Mouse (Mus musculus): ENCODE data around the gene Anp32a. TPM values are rescaled to one million over a fixed set of nuclear protein-coding genes. Genes with fewer than 3 reads are reported as not detected.

Anp32a gene
- total RNA-seq, 2 experiments from 2014 or later = 85.7 to 96.6 TPM

GRCm38 (mm10) chr9:62407357-62408146 lies 66.5 kb downstream of the Anp32a start:
- no peak for DNase-seq

GRCm38 (mm10) chr9:62418742-62419141 lies 77.6 kb downstream of the Anp32a start:
- DNase-seq = no peak

GRCm38 (mm10) chr9:62420261-62420917 lies 79.3 kb downstream of the Anp32a start:
- no peak for DNase-seq

GRCm38 (mm10) chr9:62421027-62421426 lies 79.9 kb downstream of the Anp32a start:
- DNase-seq = peak; percentile 69

- DNase-seq = no peak
These were observed 80.8 kb downstream of the Anp32a start for GRCm38 (mm10) chr9:62421911-62422310.

- no peak for DNase-seq
These were observed 81.8 kb downstream of the Anp32a start for GRCm38 (mm10) chr9:62422926-62423325.

GRCm38 (mm10) chr9:62423871-62424270 lies 82.8 kb downstream of the Anp32a start:
- DNase-seq = no peak

- no peak for DNase-seq
These were observed 84.2 kb downstream of the Anp32a start for GRCm38 (mm10) chr9:62425265-62425664.

- DNase-seq = no peak
These were observed 84.9 kb downstream of the Anp32a start for GRCm38 (mm10) chr9:62426021-62426420.

GRCm38 (mm10) chr9:62426531-62426930 lies 85.4 kb downstream of the Anp32a start:
- no peak for DNase-seq

GRCm38 (mm10) chr9:62427010-62427409 lies 85.9 kb downstream of the Anp32a start:
- DNase-seq = no peak

Other genes with a start within 250 kb of the Anp32a start
- 10 to 100 TPM; 15.3 to 18.3 TPM for gene Glce, start 218.6 kb upstream of the Anp32a start, total RNA-seq (2021)
- not detected for gene Spesp1, start 59.1 kb upstream of the Anp32a start, total RNA-seq (2021)
- gene Coro2b, start 195.8 kb downstream of the Anp32a start, total RNA-seq (2021) = 10 to 100 TPM; 10.6 to 12.4 TPM

All from gastrocnemius, postnatal 10 days (tissue).